Mouse (Mus musculus) bone marrow, adult 2 months (tissue): ENCODE results near the gene Det1.

Source experiments
- CTCF ChIP-seq: fragments of 200-500 bp; IDR thresholded peaks from 2 replicates; pipeline ENCODE4 v1.5.1; 2011; ENCODE audit warnings: low read length, control low read depth; ENCODE audit not compliant: control insufficient read depth, insufficient read depth
- POLR2A ChIP-seq: fragments of 200-500 bp; IDR thresholded peaks from 2 replicates; pipeline ENCODE4 v1.6.1; 2011; ENCODE audit warnings: low read depth, mild to moderate bottlenecking, control low read depth, low read length, borderline replicate concordance; ENCODE audit not compliant: control insufficient read depth

DNA sequence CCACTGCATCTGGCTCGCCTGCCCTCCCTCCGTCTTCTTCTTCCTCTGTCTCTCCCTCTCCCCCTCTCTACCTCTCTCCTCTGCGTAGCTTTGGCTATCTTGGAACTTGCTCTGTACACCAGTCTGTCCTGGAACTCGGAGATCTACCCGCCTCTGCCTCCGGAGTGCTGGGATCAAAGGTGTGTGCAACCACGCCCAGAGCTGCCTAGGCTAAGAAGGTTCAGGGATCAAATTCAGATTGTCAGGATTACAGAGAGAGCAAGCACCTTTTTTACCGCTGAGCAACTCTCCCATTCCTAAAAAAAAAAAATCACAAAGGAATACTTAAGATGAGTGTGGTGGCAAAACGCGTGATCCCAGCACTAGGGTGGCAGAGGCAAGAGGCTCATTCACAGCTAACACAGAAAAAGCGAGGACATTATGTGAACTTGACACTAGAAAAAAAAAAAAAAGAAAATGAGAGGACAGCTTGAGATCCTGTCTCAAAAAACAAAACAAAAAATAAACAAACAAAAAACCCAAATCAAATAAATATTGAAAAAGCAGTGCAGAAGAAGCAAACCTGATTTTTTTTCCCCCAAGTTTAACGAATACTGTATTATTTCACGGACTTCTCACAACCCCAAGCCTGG, 48.1 kb upstream of the Det1 start:
- no peak for TF ChIP-seq CTCF
- TF ChIP-seq POLR2A: no peak
